Mouse (Mus musculus): ENCODE data around the gene Dclk3.

GRCm38 (mm10) chr9:111448976-111449375, 10.1 kb downstream of the Dclk3 start:
- TF ChIP-seq CTCF (conservative IDR thresholded peaks at IDR 0.05; ENCODE audit: low read length) (no peak), POU5F1 (IDR thresholded peaks at IDR 0.05; ENCODE audit: borderline replicate concordance, low read length) (no peak)

Data from E14TG2a.4 (cell line).